Mouse (Mus musculus): ENCODE results near the gene Acss1. TPM values are rescaled to one million over a fixed set of nuclear protein-coding genes. Genes with fewer than 3 reads are reported as not detected.

The Acss1 gene
- total RNA-seq, 2 experiments from 2014 or later, result 17.1 to 17.5 TPM

- no peak for DNase-seq (ENCODE audit: low spot score in 2 of 2)
- intact Hi-C loops (cut with DNase I), result loop anchor here (10.0 kb wide), 1 partner anchor 405 kb away; no protein-coding TSS in a partner anchor
These were observed 68.0 kb downstream of the Acss1 start for GRCm38 (mm10) chr2:150600263-150600662.

GRCm38 (mm10) chr2:150595411-150596190 lies 72.7 kb downstream of the Acss1 start:
- intact Hi-C loops (cut with DNase I), result no loop called here
- no peak for DNase-seq (ENCODE audit: low spot score in 2 of 2)

- DNase-seq (ENCODE audit: low spot score in 2 of 2), result no peak
- intact Hi-C loops (cut with DNase I), result no loop called here
These were observed 79.2 kb downstream of the Acss1 start for GRCm38 (mm10) chr2:150589076-150589475.

GRCm38 (mm10) chr2:150579628-150580027 lies 88.7 kb downstream of the Acss1 start:
- intact Hi-C loops (cut with DNase I), result no loop called here
- DNase-seq (ENCODE audit: low spot score in 2 of 2), result no peak

- intact Hi-C loops (cut with DNase I), result no loop called here
- DNase-seq (ENCODE audit: low spot score in 2 of 2), result no peak
These were observed 89.7 kb downstream of the Acss1 start for GRCm38 (mm10) chr2:150578603-150579002.

GRCm38 (mm10) chr2:150576256-150576655 lies 92.0 kb downstream of the Acss1 start:
- no peak for DNase-seq (ENCODE audit: low spot score in 2 of 2)

GRCm38 (mm10) chr2:150572463-150572862 lies 95.8 kb downstream of the Acss1 start:
- intact Hi-C loops (cut with DNase I), result no loop called here
- DNase-seq (ENCODE audit: low spot score in 2 of 2), result no peak

More at GRCm38 (mm10) chr2:150576256-150576655, 92.0 kb downstream of the Acss1 start:
- intact Hi-C loops (cut with DNase I), result no loop called here

GRCm38 (mm10) chr2:150570761-150571160 lies 97.5 kb downstream of the Acss1 start:
- DNase-seq (ENCODE audit: low spot score in 2 of 2), result peak in 1 of 2 experiments; percentile 1
- intact Hi-C loops (cut with DNase I), result no loop called here

- DNase-seq (ENCODE audit: low spot score in 2 of 2), result peak in 1 of 2 experiments; percentile 1
- intact Hi-C loops (cut with DNase I), result loop anchor here (5.0 kb wide), 1 partner anchor 37 kb away; the partner anchor contains the start of gene Apmap
These were observed 98.3 kb downstream of the Acss1 start, which contains the start of gene Cst7 for GRCm38 (mm10) chr2:150569847-150570590. Cst7 (plus strand) TSS chr2:150570415.

Other genes starting within 250 kb of the Acss1 start
- 1 to 10 TPM; 5.5 to 5.8 TPM for gene Zfp442, start 217.0 kb downstream of the Acss1 start, total RNA-seq (2021)
- gene Zfp345, start 183.4 kb downstream of the Acss1 start, total RNA-seq (2021), result under 1 TPM; 0.15 to 0.34 TPM
- not detected for gene Cst7, start 98.1 kb downstream of the Acss1 start, total RNA-seq (2021)
- gene Apmap, start 59.9 kb downstream of the Acss1 start, total RNA-seq (2021), result 10 to 100 TPM; 49.1 to 50.1 TPM
- gene Vsx1, start 20.9 kb upstream of the Acss1 start, total RNA-seq (2021), result not detected
- 10 to 100 TPM; 53.4 to 58.7 TPM for gene Entpd6, start 80.5 kb upstream of the Acss1 start, total RNA-seq (2021)
- 100 to 1,000 TPM; 120 to 124 TPM for gene Pygb, start 118.2 kb upstream of the Acss1 start, total RNA-seq (2021)
- gene Abhd12, start 236.2 kb upstream of the Acss1 start, total RNA-seq (2021), result 100 to 1,000 TPM; 241 to 246 TPM
- 1 to 10 TPM; 1.5 to 2.1 TPM for gene Gins1, start 236.9 kb upstream of the Acss1 start, total RNA-seq (2021)

All from left cerebral cortex, postnatal 14 days (tissue).